Mouse (Mus musculus) left cerebral cortex, adult 8-10 months (tissue): ENCODE data around the gene Nmi. TPM values are rescaled to one million over a fixed set of nuclear protein-coding genes. Genes with fewer than 3 reads are reported as not detected.
A peak's percentile ranks its signal among the peaks of the same experiment; 100 is the strongest.

Experiments
- DNase-seq, 2 experiments: peaks; one replicate each; pipeline ENCODE4 v3.0.0; 2022; ENCODE audit warnings: low spot score in 2 of 2
- total RNA-seq, 4 experiments: library from RNA; stranded (reverse); gene quantifications; 2 replicates each; pipeline ENCODE4 v1.2.4; 2022

Nmi gene
- total RNA-seq, 4 experiments from 2014 or later, result 3.1 to 3.6 (median 3.2) TPM

DNA sequence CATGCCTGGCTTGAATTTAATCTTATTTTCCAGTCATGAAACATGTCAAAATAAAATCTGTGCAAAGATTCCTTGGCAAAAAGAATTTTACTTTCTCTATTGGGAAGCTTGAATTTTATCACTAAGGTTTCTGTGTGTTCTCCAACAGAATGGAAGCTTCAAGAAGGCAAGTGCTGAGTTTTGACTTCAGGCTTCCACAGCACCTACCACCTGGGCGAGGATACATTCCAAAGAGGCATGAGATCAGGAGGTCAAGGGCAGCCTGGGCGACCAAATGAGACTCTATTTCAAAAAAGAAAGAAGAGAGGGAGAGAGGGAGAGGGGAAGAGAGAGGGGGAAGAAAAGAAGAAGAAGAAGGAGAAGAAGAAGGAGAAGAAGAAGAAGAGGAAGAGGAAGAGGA lies 27.5 kb downstream of the Nmi start:
- no peak for DNase-seq

DNA sequence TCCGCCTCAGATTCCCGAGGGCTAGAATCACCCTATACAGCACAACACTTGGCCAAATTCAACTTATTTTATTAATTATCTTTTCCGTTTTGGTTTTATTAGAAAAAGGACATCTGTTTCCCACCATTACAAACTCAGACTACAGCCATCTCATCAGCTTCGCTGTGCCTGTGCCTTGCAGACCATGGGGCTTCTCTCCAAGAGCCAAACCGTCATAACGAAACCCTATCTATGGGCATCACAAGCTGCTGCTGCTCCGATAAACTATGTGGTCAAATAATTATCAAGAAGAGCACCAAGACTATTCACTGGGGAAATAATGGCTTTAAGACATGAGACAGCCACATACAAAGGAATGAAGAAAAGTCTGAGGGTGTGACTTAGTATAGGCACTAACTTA lies 31.5 kb downstream of the Nmi start:
- DNase-seq, result no peak

DNA sequence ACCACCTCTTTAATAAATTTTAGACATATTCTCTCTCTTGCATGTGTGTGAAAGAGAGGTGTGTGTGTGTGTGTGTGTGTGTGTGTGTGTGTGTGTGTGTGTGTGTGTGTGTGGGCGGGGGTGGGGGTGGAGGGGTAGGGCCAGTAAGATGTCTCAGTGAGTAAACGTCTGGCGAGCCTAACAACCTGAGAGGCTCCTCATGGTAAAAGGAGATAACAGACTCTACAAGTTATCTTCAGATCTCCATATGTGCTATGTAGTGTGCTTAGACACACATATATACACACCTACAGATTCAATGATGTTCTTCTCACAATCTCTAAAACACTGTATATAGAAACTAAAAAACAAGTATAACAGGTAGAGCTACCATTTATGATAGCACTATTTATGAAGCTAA lies 34.5 kb downstream of the Nmi start:
- DNase-seq, result no peak

DNA sequence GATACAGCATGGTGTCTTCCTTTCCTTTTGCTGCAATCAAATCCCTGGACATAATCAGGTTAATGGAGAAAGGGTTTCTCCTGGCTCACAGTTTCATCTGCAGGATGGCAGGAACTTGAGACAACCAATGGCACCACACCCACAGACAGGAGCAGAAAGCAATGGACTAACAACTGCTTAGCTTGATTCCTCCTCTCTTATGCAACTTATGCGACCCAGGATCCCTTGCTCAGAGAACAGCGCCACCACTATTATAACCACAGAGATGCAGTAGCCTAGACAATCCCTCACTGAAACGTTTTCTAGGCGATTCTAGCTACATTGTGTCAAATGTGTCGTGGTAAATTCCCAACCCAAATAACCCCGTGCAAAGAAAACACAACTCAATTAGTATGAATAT lies 36.3 kb downstream of the Nmi start:
- DNase-seq, result no peak

DNA sequence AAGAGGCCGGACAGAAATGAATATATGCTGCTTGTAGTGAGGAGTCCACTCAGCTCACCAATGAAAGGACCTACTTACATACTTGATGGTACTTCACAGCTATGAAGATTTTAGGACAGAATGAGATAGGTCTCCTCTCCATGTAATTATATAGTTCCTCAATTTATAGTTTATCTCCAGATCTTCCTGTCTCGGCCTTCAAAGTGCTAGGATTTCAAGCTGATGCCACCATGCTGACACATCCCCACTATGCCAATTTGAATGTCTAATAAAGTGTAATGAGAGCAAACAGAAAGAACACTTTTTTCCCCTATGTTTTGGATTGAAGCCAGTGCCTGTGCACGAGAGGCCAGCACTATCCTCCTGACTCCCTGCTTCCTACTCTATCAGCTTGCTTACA lies 36.7 kb downstream of the Nmi start:
- no peak for DNase-seq

DNA sequence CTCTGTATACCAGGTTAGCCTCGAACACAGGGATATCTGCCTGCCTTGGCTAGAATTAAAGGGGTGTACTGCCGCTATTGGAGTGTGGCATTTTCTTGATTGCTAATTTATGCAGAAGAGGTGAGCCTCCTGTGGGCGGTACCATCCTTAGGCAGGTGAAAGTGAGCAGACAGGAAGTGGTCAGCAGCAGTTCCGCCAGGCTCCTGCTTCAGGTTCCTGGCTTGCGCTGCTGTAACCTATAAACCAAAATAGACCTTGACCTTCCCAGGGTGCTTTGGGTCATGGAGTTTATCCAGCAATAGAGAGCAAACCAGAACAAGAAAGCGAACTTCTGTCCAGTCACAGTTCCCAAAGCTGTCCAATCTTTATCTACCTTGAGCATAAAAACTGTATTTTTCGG lies 37.4 kb downstream of the Nmi start:
- no peak for DNase-seq

DNA sequence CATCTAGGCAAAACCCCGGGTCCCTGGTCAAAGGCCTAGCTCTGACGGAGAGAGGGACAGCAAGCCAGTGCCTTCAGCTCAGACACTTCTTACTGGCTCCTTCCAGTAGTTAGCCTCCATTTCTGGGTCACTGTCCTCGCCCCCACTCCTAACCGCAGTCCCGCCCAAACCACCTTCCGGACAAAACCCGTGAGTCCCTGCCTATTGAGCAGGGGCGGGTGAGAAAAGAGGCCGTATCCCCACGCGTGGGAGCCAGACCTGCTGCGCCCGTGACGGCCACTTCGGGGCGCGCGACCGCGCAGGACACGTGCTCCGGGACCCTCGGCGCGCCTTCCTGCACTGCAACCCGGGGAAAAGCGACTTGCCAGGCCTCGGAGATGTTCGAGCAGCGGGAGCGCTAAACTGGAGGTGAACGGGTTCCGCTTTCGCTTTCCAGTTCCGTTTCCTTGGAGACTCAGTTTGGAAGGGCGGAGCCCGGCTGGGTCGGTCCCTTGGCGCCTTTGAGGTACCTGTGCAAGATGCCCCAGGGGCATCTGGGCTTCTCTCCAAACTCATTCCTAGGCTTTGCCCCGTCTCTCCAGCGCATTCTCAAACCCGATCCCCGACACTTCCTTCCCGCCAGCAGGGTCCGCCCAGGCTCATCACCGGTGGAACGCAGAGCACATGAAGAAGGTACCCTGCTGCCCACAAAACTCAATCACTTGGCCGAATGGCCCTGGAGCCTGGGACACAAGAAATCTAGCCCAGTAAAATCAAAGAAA lies 38.5 kb downstream of the Nmi start, which contains the start of gene Rbm43:
Gene Rbm43 (minus strand): TSS at position 590 of the 761 bp plus-strand sequence.
- peak; percentile 52 to 67 for DNase-seq

DNA sequence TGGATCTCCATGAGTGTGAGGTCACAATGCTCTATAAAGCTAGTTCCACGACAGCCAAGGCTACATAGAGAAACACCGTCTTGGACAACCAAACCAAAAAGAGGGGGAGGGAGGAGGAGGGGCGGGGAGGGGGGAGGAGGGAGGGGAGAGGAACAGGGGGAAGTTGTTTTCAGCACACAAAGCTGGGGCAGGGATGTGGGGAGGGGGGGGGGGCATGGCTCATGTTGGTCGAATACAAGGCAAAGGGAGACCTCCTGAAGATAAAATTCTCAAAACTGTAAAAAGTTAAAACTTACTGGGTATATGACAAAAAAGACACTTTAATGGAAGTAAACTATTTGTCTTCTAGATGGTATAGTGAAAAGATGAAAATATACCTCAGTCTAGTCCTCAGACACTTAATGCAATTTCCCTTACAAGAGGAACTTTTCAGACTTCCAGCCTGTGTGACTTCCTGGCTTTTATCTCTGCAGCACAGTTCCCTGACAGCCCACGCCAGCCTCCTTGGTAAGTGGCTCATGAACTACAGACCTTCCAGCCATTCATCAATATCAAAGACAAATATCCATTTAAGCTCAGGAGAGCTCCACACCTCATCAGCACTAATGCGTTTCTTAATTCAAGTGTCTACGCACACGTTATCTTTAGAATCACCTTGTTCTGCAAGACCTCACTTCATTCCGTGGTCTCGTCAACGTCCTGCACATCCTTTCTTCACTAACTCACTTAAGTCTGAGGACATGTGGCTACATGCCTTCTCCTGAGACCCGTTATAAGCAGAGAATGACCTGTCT lies 39.8 kb downstream of the Nmi start:
- DNase-seq, result no peak

DNA sequence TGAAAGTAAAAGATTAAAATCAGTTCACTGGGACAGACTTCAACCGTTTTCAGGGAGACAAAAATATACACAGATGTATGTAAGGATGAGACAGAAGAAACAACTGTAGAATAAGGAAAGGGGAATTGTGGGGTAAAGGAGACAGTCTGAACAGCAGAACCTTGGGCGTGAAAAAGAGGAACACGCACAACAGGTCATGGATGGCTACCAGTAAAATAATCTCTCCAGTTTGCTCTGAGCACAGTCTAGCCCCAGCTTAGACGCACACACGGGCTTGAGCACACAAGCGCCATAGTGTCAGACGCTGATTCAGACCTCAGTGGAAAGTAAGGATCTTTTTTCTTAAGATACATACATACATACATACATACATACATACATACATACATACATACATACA lies 42.1 kb downstream of the Nmi start:
- no peak for DNase-seq

DNA sequence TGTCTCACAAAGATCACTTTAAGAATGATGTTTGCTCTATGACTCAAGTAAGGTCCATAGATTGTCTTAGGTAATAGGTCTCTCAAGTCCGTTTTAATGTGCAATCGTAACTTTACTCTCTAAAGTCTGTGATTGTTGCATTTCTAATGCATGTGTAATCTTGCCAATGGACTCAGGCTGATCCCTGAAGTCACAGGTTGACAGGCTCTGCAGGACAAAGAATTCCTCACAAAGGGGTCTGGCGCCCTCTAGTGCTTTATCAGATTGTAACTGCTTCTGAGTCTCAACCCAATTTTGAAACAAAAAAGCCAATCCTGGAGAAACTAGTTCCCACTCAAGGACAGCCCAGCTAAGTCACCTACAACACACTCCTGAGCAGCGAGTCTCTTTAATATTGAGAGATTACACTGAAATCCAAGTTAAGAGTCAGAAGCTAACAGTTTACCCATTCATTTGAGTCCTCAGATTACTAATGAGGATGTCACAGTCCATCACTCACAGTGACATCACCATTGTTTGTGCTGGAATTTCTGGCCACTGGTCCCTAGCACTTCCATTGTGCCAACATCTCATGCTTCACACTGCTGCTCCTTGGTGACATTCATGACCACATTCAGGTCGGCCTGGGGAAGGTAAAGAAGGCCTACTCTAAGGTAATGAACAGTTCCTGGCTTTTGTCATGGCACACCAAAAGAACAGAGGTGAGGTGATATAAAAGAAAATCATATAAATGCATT lies 58.2 kb downstream of the Nmi start:
- peak in 1 of 2 experiments; percentile 25 for DNase-seq

DNA sequence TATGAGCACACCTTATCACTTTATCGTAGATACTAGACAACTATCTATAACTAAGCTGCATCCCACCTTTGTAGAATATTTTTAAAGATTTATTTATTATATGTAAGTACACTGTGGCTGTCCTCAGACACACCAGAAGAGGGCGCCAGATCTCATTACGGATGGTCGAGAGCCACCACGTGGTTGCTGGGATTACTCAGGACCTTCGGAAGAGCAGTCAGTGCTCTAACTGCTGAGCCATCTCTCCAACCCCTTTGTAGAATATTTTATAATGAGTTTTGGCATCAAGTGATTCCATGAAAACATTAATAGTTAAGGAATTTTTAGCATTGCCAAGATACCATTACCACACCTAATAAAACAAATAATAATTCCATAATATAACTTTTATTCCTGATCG lies 58.8 kb downstream of the Nmi start:
- no peak for DNase-seq

DNA sequence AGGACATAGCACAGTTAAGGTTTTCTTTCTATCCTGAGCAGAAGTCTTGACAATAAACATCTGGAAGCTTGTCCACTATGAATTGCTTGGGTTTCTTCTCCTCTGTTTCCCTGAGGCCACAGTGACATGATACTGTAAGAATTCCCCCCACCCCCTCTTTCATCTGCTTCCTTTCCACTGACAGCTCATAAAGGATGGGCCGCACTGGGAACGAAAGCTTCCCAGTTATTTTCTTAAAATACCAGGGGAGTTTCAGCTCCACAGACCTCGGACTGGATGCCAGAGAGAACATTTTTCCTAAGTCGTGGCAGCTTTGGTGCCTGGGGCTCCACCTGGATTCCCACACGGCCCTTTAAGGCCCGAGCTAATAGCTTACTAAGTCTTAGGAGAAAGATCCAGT lies 60.6 kb downstream of the Nmi start:
- DNase-seq, result no peak

DNA sequence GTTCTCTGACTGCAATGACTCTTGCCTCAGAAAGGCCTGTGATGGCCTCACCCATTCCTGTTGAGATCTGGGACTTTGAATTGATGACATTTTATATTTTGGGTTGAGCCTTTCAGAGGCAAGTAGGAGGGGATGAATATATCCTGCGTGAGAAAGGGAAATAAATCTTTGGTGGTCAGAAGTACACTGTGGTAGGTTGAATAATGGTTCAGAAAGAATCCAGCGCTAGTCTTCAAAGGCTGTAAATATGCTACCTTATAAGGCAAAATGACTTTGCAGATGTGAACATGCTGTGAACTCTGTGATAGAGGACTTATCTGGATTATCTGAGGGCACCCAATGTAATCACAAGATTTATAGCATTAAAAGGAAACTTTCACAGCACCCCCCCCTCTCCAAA lies 61.4 kb downstream of the Nmi start:
- DNase-seq, result no peak

DNA sequence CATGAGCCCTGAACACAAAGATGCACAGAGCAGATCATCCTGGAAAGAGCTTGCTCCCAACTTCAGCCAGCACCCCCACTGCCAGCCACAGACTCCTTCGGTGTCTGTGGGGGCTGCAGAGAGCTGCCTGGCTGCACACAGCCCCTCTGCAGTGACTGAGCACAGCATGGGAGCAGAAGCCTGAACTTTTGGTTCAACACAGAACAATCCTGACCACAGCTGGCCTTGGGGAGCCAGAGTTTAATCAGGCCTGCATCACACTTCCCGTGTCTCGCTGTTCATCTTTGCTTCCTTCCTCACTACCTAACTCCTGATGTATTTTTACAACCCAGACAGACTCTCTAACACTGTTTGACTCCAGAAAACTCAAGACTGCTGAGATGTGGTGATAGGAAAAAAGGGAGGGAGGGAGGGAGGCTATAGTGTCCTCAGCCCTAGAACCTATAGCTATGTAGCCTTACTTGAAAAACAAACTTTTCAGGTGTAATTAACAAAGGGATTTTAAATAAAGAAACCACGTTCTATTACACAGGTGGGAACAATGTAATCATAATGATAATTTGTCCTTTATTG lies 65.7 kb downstream of the Nmi start:
- DNase-seq, result no peak

DNA sequence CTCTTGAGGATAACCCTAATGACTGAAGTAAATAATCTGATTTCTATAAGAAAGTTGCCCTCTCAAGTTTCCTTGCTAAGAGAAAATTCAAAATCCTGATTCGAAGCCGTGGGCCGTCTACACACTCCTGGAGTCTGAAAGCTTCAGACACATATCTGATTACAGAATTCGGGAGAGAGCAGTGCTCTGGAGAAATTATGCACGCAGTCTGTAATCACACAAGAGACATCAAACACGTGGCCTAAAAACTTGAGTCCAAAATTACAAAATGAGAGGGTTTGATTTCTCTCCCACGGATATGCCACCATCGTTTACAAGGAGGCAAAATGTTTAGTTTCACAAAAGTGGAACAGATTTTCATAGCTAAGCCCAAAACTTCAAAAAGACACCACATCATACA lies 67.7 kb downstream of the Nmi start:
- DNase-seq, result no peak

Other genes with a start within 250 kb of the Nmi start
- gene Rbm43, start 38.3 kb downstream of the Nmi start, total RNA-seq, result 10 to 100 TPM; 17.6 to 21.1 (median 20.2) TPM
- 10 to 100 TPM; 10.8 to 13.1 (median 11.9) TPM for gene Tnfaip6, start 64.5 kb upstream of the Nmi start, total RNA-seq
- gene Rif1, start 99.3 kb upstream of the Nmi start, total RNA-seq, result 10 to 100 TPM; 24.6 to 27.5 (median 25.2) TPM